Mouse (Mus musculus): ENCODE measurements around the gene Tldc1. TPM values are rescaled to one million over a fixed set of nuclear protein-coding genes. Genes with fewer than 3 reads are reported as not detected.

Tldc1 gene
- 9.7 and 10.3 TPM in 2 replicates for polyA plus RNA-seq (2014; fragmentation: Nextera tagmentation; extraction: Ambion mirVana)

GRCm38 (mm10) chr8:119778263-119778662, at the start of gene Tldc1:
Gene Tldc1 (minus strand): TSS chr8:119778416.
- Histone ChIP-seq H3K4me2 (peak within 1 kb of the TSS; percentile 88), H3K9me3 (ENCODE audit: low read depth, low read length) (no peaks in the 10 kb centered on the region), H3K9ac (peak within 1 kb of the TSS; percentile 67), H3K27me3 (ENCODE audit: insufficient read depth, low read length) (no peaks in the 10 kb centered on the region), H3K27ac (ENCODE audit: low read depth) (peak within 1 kb of the TSS; percentile 88), H3K4me1 (ENCODE audit: insufficient read depth) (peaks cover 10% of the 10 kb centered on the region; the same call in 1 of the 2 replicates), H3K36me3 (ENCODE audit: insufficient read depth) (no peaks in the 10 kb centered on the region), H3K4me3 (ENCODE audit: low read depth, low read length) (peak within 1 kb of the TSS; percentile 58)
- DNase-seq (peak; percentile 100), ATAC-seq (ENCODE audit: insufficient read depth) (peak; percentile 98)
- WGBS: 0% methylated on average over 18 of the region's 18 CpGs
- no peak for TF ChIP-seq CTCF (IDR thresholded peaks at IDR 0.05; ENCODE audit: low read depth)

- Histone ChIP-seq H3K27ac (ENCODE audit: low read depth) (peak overlapping the region; percentile 63), H3K9me3 (ENCODE audit: low read depth, low read length) (no peaks in the 10 kb centered on the region), H3K27me3 (ENCODE audit: insufficient read depth, low read length) (no peaks in the 10 kb centered on the region), H3K36me3 (ENCODE audit: insufficient read depth) (no peaks in the 10 kb centered on the region), H3K4me1 (ENCODE audit: insufficient read depth) (peaks cover 63% of the 10 kb centered on the region), H3K9ac (no peak overlapping the region), H3K4me3 (ENCODE audit: low read depth, low read length) (no peak overlapping the region), H3K4me2 (no peak overlapping the region)
- peak; percentile 9; the same call in 1 of the 2 replicates for ATAC-seq (ENCODE audit: insufficient read depth)
- DNase-seq: peak; percentile 70
- 26% methylated on average over 4 of the region's 4 CpGs for WGBS
- no peak for TF ChIP-seq CTCF (IDR thresholded peaks at IDR 0.05; ENCODE audit: low read depth)
Observed at GRCm38 (mm10) chr8:119827721-119828153, 49.5 kb upstream of the Tldc1 start.

GRCm38 (mm10) chr8:119826982-119827381, 48.8 kb upstream of the Tldc1 start:
- TF ChIP-seq CTCF (IDR thresholded peaks at IDR 0.05; ENCODE audit: low read depth): no peak

GRCm38 (mm10) chr8:119825950-119826730, 47.9 kb upstream of the Tldc1 start:
- WGBS: 62% methylated on average over 19 of the region's 19 CpGs
- H3K27ac ChIP-seq (ENCODE audit: low read depth): 0 out of 2 replicates have a peak overlapping the region, but pooled peaks have one; percentile 19
- no peak for ATAC-seq (ENCODE audit: insufficient read depth)

More at GRCm38 (mm10) chr8:119826982-119827381, 48.8 kb upstream of the Tldc1 start:
- Histone ChIP-seq H3K9me3 (ENCODE audit: low read depth, low read length) (no peaks in the 10 kb centered on the region), H3K9ac (0 out of 2 replicates have a peak overlapping the region, but pooled peaks have one; percentile 8), H3K36me3 (ENCODE audit: insufficient read depth) (no peaks in the 10 kb centered on the region), H3K4me3 (ENCODE audit: low read depth, low read length) (no peak overlapping the region), H3K4me2 (0 out of 2 replicates have a peak overlapping the region, but pooled peaks have one; percentile 15), H3K27me3 (ENCODE audit: insufficient read depth, low read length) (no peaks in the 10 kb centered on the region), H3K4me1 (ENCODE audit: insufficient read depth) (peaks cover 55% of the 10 kb centered on the region), H3K27ac (ENCODE audit: low read depth) (peak overlapping the region; percentile 63)
- DNase-seq (no peak), ATAC-seq (ENCODE audit: insufficient read depth) (no peak)
- 55% methylated on average over 5 of the region's 5 CpGs for WGBS

GRCm38 (mm10) chr8:119824809-119825273, 46.6 kb upstream of the Tldc1 start:
- H3K4me3 ChIP-seq (ENCODE audit: low read depth, low read length): no peak overlapping the region
- H3K27ac ChIP-seq (ENCODE audit: low read depth): peak overlapping the region; percentile 55; the same call in 1 of the 2 replicates
- peaks cover 34% of the 10 kb centered on the region for H3K4me1 ChIP-seq (ENCODE audit: insufficient read depth)
- H3K36me3 ChIP-seq (ENCODE audit: insufficient read depth): peaks cover 4% of the 10 kb centered on the region; the same call in 1 of the 2 replicates
- DNase-seq (peak; percentile 77), ATAC-seq (ENCODE audit: insufficient read depth) (no peak)
- WGBS: 44% methylated on average over 11 of the region's 11 CpGs
- H3K27me3 ChIP-seq (ENCODE audit: insufficient read depth, low read length): no peaks in the 10 kb centered on the region
- no peak overlapping the region for H3K4me2 ChIP-seq
- H3K9me3 ChIP-seq (ENCODE audit: low read depth, low read length): no peaks in the 10 kb centered on the region
- TF ChIP-seq CTCF (IDR thresholded peaks at IDR 0.05; ENCODE audit: low read depth): no peak
- peak overlapping the region; percentile 23 for H3K9ac ChIP-seq

More at GRCm38 (mm10) chr8:119825950-119826730, 47.9 kb upstream of the Tldc1 start:
- peaks cover 47% of the 10 kb centered on the region for H3K4me1 ChIP-seq (ENCODE audit: insufficient read depth)
- H3K4me2 ChIP-seq: no peak overlapping the region
- no peak for TF ChIP-seq CTCF (IDR thresholded peaks at IDR 0.05; ENCODE audit: low read depth)
- peak; percentile 30 for DNase-seq
- 0 out of 2 replicates have a peak overlapping the region, but pooled peaks have one; percentile 8 for H3K9ac ChIP-seq
- H3K4me3 ChIP-seq (ENCODE audit: low read depth, low read length): no peak overlapping the region
- H3K9me3 ChIP-seq (ENCODE audit: low read depth, low read length): no peaks in the 10 kb centered on the region
- peaks cover 4% of the 10 kb centered on the region; the same call in 1 of the 2 replicates for H3K36me3 ChIP-seq (ENCODE audit: insufficient read depth)
- no peaks in the 10 kb centered on the region for H3K27me3 ChIP-seq (ENCODE audit: insufficient read depth, low read length)

- DNase-seq (peak; percentile 56), ATAC-seq (ENCODE audit: insufficient read depth) (no peak)
- TF ChIP-seq CTCF (IDR thresholded peaks at IDR 0.05; ENCODE audit: low read depth): no peak
- Histone ChIP-seq H3K4me1 (ENCODE audit: insufficient read depth) (peaks cover 30% of the 10 kb centered on the region), H3K9ac (no peak overlapping the region), H3K36me3 (ENCODE audit: insufficient read depth) (peaks cover 6% of the 10 kb centered on the region; the same call in 1 of the 2 replicates), H3K27me3 (ENCODE audit: insufficient read depth, low read length) (no peaks in the 10 kb centered on the region), H3K9me3 (ENCODE audit: low read depth, low read length) (no peaks in the 10 kb centered on the region), H3K27ac (ENCODE audit: low read depth) (no peak overlapping the region), H3K4me3 (ENCODE audit: low read depth, low read length) (no peak overlapping the region), H3K4me2 (no peak overlapping the region)
- WGBS: 55% methylated on average over 4 of the region's 4 CpGs
Observed at GRCm38 (mm10) chr8:119824100-119824499, 45.9 kb upstream of the Tldc1 start.

GRCm38 (mm10) chr8:119823278-119823677, 45.1 kb upstream of the Tldc1 start:
- ATAC-seq (ENCODE audit: insufficient read depth): no peak
- H3K4me3 ChIP-seq (ENCODE audit: low read depth, low read length): no peak overlapping the region
- DNase-seq: no peak
- no peak overlapping the region for H3K9ac ChIP-seq
- H3K4me2 ChIP-seq: no peak overlapping the region
- no peaks in the 10 kb centered on the region for H3K27me3 ChIP-seq (ENCODE audit: insufficient read depth, low read length)
- H3K27ac ChIP-seq (ENCODE audit: low read depth): no peak overlapping the region
- no peak for TF ChIP-seq CTCF (IDR thresholded peaks at IDR 0.05; ENCODE audit: low read depth)
- no peaks in the 10 kb centered on the region for H3K9me3 ChIP-seq (ENCODE audit: low read depth, low read length)
- peaks cover 6% of the 10 kb centered on the region; the same call in 1 of the 2 replicates for H3K36me3 ChIP-seq (ENCODE audit: insufficient read depth)
- whole genome bisulfite sequencing: 93% methylated on average over 9 of the region's 9 CpGs
- peaks cover 22% of the 10 kb centered on the region for H3K4me1 ChIP-seq (ENCODE audit: insufficient read depth)
